In genomic region chr9:23222492-23222840, GRCm38 (mm10) we compare ENCODE assay signal across 8 mouse cellular contexts. TPM values are rescaled to one million over a fixed set of nuclear protein-coding genes. Genes with fewer than 3 reads are reported as not detected.
A peak's percentile ranks its signal among the peaks of the same experiment; 100 is the strongest.
DNase-seq lines count a peak whose midpoint lies in the region; ATAC-seq and TF ChIP-seq lines count a peak whose summit lies in the region.

No protein-coding gene starts in this region.

- under 1% methylated on average over 26 of the region's 26 CpGs for WGBS in hindbrain, embryonic 14.5 days
- WGBS in liver, adult 2 months, result 2% methylated on average over 26 of the region's 26 CpGs

- H3K27ac ChIP-seq in embryonic fibroblast, embryonic 13.5 days (ENCODE audit: insufficient read depth, low read length), result peak overlapping the region; percentile 1; the same call in 1 of the 2 replicates
- H3K27ac ChIP-seq in hindbrain, embryonic 14.5 days, result peak overlapping the region; percentile 85
- no peak overlapping the region for H3K27ac ChIP-seq in liver, adult 2 months (replicated peaks; ENCODE audit: insufficient read depth, low read depth, low read length)

- no peaks in the 10 kb centered on the region for H3K9me3 ChIP-seq in hindbrain, embryonic 14.5 days (ENCODE audit: control insufficient read depth, low read length)

- DNase-seq in embryo, embryonic 10 days (ENCODE audit: low spot score), result peak; percentile 75
- no peak for DNase-seq in embryo, embryonic 9.5 days (ENCODE audit: extremely low spot score)
- DNase-seq in adrenal gland, adult 2 months, result peak; percentile 76
- peak; percentile 53 for DNase-seq in hindbrain, embryonic 14.5 days (ENCODE audit: low spot score)
- DNase-seq in liver, adult 2 months (ENCODE audit: extremely low read depth, low read depth, low spot score), result peak; percentile 19
- DNase-seq in neural tube, embryonic 10.5 days (ENCODE audit: extremely low spot score, low spot score), result peak; percentile 70
- DNase-seq in yolk sac, embryonic 10.5 days (ENCODE audit: low spot score), result peak; percentile 27

- no peaks in the 10 kb centered on the region for H3K36me3 ChIP-seq in hindbrain, embryonic 14.5 days (replicated peaks; ENCODE audit: control insufficient read depth, insufficient read depth)
- no peaks in the 10 kb centered on the region for H3K36me3 ChIP-seq in liver, adult 2 months (ENCODE audit: control insufficient read depth, insufficient read depth, low read length)

- H3K4me2 ChIP-seq in hindbrain, embryonic 14.5 days (replicated peaks), result peak overlapping the region; percentile 92

- peak overlapping the region; percentile 61 for H3K4me3 ChIP-seq in embryonic fibroblast, embryonic 13.5 days (ENCODE audit: insufficient read depth, low read length)
- peak overlapping the region; percentile 81 for H3K4me3 ChIP-seq in hindbrain, embryonic 14.5 days (replicated peaks; ENCODE audit: low read length)
- H3K4me3 ChIP-seq in liver, adult 2 months (ENCODE audit: insufficient read depth, low read depth, low read length), result peak overlapping the region; percentile 57

- TF ChIP-seq CTCF in embryonic fibroblast, embryonic 13.5 days (IDR thresholded peaks at IDR 0.05; ENCODE audit: borderline replicate concordance, insufficient read depth, low read length), result no peak
- no peak for TF ChIP-seq CTCF in liver, adult 2 months (IDR thresholded peaks at IDR 0.05; ENCODE audit: low read depth, low read length)

- H3K4me1 ChIP-seq in embryonic fibroblast, embryonic 13.5 days (ENCODE audit: control insufficient read depth, insufficient read depth, low read length), result peaks cover 6% of the 10 kb centered on the region
- peaks cover 8% of the 10 kb centered on the region; the same call in 1 of the 2 replicates for H3K4me1 ChIP-seq in hindbrain, embryonic 14.5 days (replicated peaks; ENCODE audit: control insufficient read depth, insufficient read depth, low read length)
- H3K4me1 ChIP-seq in liver, adult 2 months (ENCODE audit: control insufficient read depth, insufficient read depth, low read length), result peaks cover 1% of the 10 kb centered on the region; the same call in 1 of the 2 replicates

- H3K27me3 ChIP-seq in hindbrain, embryonic 14.5 days (ENCODE audit: control insufficient read depth, insufficient read depth, low read length), result peaks cover 45% of the 10 kb centered on the region
- H3K27me3 ChIP-seq in liver, adult 2 months (ENCODE audit: control insufficient read depth, insufficient read depth, low read length), result no peaks in the 10 kb centered on the region; the same call in 1 of the 2 replicates

- ATAC-seq in hindbrain, embryonic 14.5 days (ENCODE audit: low FRiP score), result peak; percentile 68

- peak overlapping the region; percentile 88 for H3K9ac ChIP-seq in hindbrain, embryonic 14.5 days
- H3K9ac ChIP-seq in liver, adult 2 months (ENCODE audit: low read depth, low read length), result peak overlapping the region; percentile 67

- peak; percentile 74 for TF ChIP-seq POLR2A in embryonic fibroblast, embryonic 13.5 days (IDR thresholded peaks at IDR 0.05; ENCODE audit: low read depth, low read length)
- no peak for TF ChIP-seq POLR2A in liver, adult 2 months (IDR thresholded peaks at IDR 0.05; ENCODE audit: extremely low read depth, insufficient read depth, low read length)

- H3K79me2 ChIP-seq in liver, adult 2 months (ENCODE audit: control insufficient read depth, insufficient read depth, low read length), result no peaks in the 10 kb centered on the region

RNA-seq across cellular contexts. Expression of gene Bmper, which starts 0.4 kb away (rescaled TPM):
- total RNA-seq in adrenal gland, adult 2 months (2021), result 1 to 10 TPM; 1.5 to 2.4 TPM
- 0.61 and 1.1 TPM in 2 replicates for polyA plus RNA-seq in adrenal gland, adult 2 months (2012; rRNA removed)
- 17.2 and 18.0 TPM in 2 replicates for polyA plus RNA-seq in embryonic fibroblast, embryonic 13.5 days (2011; ENCODE audit: insufficient read length, low read depth, missing spikeins)
- 8.4 and 9.9 TPM in 2 replicates for polyA plus RNA-seq in hindbrain, embryonic 14.5 days (2014; fragmentation: Nextera tagmentation; extraction: Ambion mirVana)
- 1.2 and 2.1 TPM in 2 replicates for total RNA-seq in liver, adult 2 months (2014; rRNA removed)
- 0.23 and 0.57 TPM in 2 replicates for polyA plus RNA-seq in liver, adult 2 months (2012; rRNA removed)
